Mouse (Mus musculus): Measurements from ENCODE around the gene Ddx39b.

Gene Ddx39b

GRCm38 (mm10) chr17:35244999-35245398 lies 3.5 kb downstream of the Ddx39b start:
- no peak for DNase-seq (ENCODE audit: low spot score)

DNA sequence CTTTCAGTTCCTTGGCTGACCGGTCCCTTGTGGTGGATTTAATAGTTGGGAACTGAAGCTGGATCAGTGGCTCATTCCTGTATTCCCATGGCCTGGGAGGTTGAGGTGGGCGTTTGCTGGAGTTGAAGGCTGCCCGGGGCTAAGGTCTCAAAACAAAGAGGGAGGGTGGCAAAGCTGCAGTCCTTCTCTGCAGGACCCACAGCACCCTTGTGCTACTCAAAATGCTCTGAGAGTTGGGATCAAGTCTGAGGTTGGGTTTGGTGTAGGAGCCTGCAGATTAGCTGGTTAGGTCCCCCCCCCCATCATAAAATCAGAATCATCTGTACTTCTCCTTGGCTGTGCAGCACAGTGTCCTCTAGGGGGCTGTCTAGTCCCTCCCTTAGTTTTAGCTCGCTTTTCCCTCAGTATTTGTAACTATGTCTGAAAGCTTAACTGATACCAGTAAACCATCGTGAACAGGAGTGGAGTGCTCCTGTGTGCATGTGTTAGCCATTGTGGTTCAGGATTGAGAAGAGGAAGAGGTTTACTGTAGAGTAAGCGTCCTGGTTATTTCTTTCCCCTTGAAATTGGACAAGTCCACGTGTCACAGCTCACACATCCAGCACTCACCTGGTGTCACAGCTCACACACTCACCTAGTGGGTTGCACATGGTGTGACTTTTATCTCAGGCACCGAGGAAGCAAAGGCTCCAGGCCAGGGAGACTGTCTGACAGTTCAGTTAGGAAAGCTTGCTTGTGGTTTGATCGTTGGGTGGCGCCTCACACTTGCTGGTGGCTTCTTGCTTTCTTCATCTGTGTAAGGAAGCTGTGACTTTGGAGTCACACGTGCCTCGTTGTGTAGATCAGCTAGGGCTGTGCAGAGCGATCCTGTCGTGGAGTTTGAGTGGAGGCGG lies 4.4 kb downstream of the Ddx39b start:
- no peak for DNase-seq (ENCODE audit: low spot score)

- DNase-seq (ENCODE audit: low spot score) = no peak
These were observed 5.6 kb downstream of the Ddx39b start for GRCm38 (mm10) chr17:35247144-35247543.

DNA sequence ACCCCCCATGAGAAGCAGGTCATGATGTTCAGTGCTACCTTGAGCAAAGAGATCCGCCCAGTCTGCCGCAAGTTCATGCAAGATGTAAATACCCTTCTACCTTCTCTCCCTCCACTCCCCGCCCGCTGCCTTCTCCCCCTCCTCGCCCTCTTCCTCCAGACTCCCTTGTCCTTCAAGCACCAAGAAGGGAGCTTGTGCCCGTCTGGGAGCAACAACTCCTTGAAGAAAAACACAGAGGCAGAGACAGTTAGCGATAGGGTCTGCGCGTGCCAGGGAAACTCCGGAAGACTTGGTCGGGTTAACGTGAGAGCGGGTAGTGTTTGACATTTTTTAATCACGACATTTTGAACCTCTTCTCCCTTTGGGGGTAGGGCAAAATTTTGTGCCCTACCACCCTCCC lies 7.4 kb downstream of the Ddx39b start:
- DNase-seq (ENCODE audit: low spot score) = no peak

GRCm38 (mm10) chr17:35249451-35250197 lies 8.1 kb downstream of the Ddx39b start:
- no peak for DNase-seq (ENCODE audit: low spot score)

DNA sequence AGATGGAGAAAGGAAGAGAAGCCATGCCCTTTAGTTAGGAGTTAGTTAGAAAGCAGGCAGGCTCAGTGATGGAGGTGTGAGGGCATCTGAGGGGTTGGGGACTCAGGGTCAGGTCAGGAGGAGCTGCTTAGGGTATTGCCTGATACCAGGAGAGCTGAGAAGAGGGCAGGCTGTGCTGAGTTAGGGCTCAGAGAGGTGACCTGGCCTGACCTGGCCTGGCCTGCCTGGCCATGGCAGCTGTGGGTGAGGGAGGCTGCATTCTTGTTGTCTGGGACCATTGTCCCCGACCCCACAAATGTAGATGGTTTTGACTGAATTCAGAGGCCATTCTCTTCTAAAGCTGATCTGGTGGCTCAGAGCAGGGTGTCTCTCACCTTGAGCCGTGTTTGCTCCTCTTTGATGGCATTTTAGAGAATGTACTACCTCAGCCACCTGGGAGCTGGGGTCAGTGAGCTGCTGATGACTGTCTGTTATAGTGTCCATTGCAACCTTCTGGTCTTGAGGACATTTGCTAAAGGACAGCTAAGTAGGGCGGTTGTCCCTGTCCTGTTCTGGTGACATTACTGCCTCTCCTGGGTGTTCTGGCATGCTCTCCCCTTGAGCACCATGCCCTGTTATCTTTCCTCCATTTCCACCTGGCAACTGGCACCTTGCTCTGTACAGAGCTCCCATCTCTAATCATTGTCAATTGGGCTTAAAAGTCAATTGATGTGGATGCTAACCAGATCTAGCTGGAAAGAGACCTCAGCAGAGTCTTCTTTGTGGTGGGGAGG lies 9.0 kb downstream of the Ddx39b start:
- DNase-seq (ENCODE audit: low spot score) = no peak

DNA sequence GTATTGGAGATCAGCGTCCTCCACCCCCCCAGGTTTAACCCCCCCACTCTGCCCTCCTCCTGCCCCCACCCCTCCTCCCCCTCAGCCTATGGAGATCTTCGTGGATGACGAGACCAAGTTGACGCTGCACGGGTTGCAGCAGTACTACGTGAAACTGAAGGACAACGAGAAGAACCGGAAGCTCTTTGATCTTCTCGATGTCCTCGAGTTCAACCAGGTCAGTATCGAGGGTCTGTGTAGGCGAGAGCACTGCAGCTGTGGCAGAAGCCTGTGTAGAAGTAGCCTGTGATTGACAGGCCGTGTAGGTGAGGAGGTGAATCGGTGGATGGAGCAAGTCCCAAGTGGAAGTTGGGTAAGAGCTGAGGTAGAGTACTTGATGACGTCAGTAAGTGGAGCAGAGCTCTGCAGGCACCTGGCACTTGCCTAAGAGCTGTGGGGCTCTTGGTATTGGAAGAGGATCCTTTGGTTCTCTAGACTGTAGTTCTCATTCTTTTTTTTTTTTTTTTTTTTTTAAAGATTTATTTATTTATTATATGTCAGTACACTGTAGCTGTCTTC lies 9.7 kb downstream of the Ddx39b start:
- no peak for DNase-seq (ENCODE audit: low spot score)

GRCm38 (mm10) chr17:35251981-35252380 lies 10.4 kb downstream of the Ddx39b start:
- DNase-seq (ENCODE audit: low spot score) = no peak

GRCm38 (mm10) chr17:35252619-35253292 lies 11.2 kb downstream of the Ddx39b start:
- no peak for DNase-seq (ENCODE audit: low spot score)

- DNase-seq (ENCODE audit: low spot score) = no peak
These were observed 11.9 kb downstream of the Ddx39b start for GRCm38 (mm10) chr17:35253293-35254093.

- no peak for DNase-seq (ENCODE audit: low spot score)
These were observed 12.9 kb downstream of the Ddx39b start for GRCm38 (mm10) chr17:35254241-35255098.

GRCm38 (mm10) chr17:35255301-35255700 lies 13.8 kb downstream of the Ddx39b start:
- DNase-seq (ENCODE audit: low spot score) = no peak

- DNase-seq (ENCODE audit: low spot score) = no peak
These were observed 14.2 kb downstream of the Ddx39b start for GRCm38 (mm10) chr17:35255704-35256103.

DNA sequence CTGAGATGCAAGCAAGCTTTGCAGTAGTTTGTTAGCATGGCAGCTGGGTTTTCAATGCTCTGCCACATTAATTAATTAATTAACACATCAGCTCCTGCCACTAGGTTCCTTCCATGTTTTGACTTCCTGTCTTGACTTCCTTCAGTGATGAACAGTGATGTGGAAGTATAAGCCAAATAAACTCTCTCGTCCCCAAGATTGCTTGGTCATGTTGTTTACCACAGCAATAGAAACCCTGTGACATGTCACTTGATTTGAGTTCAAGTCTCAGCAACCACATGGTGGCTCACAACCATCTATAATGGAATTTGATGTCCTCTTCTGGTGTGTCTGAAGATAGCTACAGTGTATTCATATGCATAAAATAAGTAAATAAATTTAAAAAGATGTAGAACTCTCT lies 15.8 kb downstream of the Ddx39b start:
- no peak for DNase-seq (ENCODE audit: low spot score)

DNA sequence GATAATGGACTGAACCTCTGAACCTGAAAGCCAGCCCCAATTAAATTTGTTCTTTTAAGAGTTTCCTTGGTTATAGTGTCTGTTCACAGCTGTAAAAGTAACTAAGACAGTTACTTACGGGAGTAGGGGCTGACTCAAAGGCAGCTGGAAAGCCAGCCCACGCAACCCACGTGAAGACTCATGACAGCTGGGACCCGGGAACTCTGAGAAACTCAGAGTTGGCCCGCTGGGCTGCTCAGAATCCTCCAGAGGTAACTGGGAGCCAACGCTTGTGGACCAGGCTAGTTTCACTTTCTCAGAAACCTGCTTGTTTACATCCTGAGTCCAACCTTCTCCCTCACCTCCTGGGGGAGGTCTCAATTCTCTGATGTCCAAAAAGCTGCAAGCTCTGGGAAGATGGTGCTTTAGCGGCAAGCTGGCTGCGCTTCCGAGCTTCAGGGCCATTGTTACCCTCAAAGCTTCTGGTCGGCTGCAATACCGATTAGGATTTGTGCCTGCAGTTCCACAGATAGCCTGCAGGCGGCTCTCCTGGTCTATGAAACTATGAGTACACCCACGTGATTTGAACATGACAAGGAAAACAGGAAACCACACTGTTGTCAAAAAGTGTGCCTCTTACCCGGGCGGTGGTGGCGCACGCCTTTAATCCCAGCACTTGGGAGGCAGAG lies 16.4 kb downstream of the Ddx39b start:
- DNase-seq (ENCODE audit: low spot score) = peak; percentile 82

DNA sequence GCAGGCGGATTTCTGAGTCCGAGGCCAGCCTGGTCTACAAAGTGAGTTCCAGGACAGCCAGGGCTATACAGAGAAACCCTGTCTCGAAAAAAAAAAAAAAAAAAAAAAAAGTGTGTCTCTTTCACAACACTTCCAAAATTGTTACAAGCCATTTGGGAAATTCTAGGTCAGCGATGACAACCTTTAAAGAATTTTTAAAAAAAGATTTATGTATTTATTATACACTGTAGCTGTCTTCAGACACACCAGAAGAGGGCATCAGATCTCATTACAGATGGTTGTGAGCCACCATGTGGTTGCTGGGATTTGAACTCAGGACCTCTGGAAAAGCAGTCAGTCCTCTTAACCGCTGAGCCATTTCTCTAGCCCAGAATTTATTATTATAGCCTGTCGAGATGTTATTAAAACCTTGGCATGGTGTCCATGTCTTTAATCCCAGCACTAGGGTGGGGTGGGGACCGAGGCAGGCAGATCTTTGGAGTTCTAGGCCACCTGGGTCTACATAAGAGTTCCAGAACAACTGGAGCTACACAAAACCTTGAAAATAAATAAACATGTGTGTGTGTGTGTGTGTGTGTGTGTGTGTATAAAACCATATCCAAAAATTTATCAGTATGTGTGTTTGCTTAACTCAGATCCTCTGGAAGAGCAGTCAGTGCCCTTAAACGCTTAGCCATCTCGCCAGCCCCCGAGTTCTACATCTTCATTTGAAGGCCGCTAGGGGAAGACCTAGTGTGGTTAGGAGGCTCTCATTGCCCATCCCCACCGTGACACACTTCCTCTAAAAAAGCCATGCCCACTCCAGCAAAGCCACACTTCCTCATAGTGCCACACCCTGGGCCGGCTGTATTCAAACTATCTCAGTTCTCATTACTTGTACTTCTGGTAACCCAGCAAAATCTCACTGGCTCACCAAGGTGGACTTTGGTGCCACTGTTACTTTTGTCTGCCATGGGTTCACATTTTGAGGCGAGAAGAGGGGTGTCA lies 17.2 kb downstream of the Ddx39b start:
- no peak for DNase-seq (ENCODE audit: low spot score)

DNA sequence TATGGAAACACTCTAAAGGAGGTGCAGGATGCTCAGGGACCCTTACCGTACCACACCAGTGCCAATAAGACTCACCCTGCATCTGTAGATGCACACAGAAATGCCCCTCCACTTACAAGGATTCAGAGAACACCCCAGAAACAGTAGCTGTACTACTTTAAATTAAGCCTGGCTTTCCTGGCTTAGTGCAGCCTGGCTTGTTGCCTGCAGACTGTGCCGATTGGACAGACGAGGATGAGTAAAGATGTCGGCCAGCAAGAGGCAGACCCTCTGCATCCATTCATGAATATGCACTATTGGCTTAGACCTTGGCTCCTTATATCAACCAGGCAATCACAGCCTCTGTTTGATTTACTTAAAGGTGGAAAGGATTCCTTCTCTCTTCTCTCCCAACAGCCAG lies 18.1 kb downstream of the Ddx39b start:
- DNase-seq (ENCODE audit: low spot score) = no peak

- no peak for DNase-seq (ENCODE audit: low spot score)
These were observed 20.1 kb downstream of the Ddx39b start for GRCm38 (mm10) chr17:35261651-35262050.

Data from yolk sac, embryonic 10.5 days (tissue).